Mouse (Mus musculus) liver, embryonic 11.5 days (tissue): ENCODE measurements around the gene Col4a2. TPM values are rescaled to one million over a fixed set of nuclear protein-coding genes. Genes with fewer than 3 reads are reported as not detected.

Experiments used
- polyA plus RNA-seq: library from polyadenylated mRNA; unstranded; fragments of >200 nt; fragmentation: Nextera tagmentation; extraction: Ambion mirVana; gene quantifications from 2 replicates; pipeline ENCODE4 v1.2.1, GENCODE M21; 2014

Col4a2 gene
- polyA plus RNA-seq, 1 experiment from 2014 or later, result 12.2 TPM

Other genes with a start within 250 kb of the Col4a2 start
- 40.8 and 45.7 TPM in 2 replicates for gene Col4a1, start within 50 bp of the Col4a2 start, polyA plus RNA-seq
- 3.2 and 4.5 TPM in 2 replicates for gene Rab20, start 165.9 kb downstream of the Col4a2 start, polyA plus RNA-seq
- 68.7 and 73.8 TPM in 2 replicates for gene Naxd, start 184.7 kb downstream of the Col4a2 start, polyA plus RNA-seq
- 32.4 and 33.1 TPM in 2 replicates for gene Cars2, start 238.0 kb downstream of the Col4a2 start, polyA plus RNA-seq
- 26.7 and 31.2 TPM in 2 replicates for gene Ing1, start 242.8 kb downstream of the Col4a2 start, polyA plus RNA-seq